Mouse (Mus musculus) MEL (cell line): ENCODE data around the gene Zic4. TPM values are rescaled to one million over a fixed set of nuclear protein-coding genes. Genes with fewer than 3 reads are reported as not detected.

Source experiments
- DNase-seq: peaks from one replicate; pipeline ENCODE4 v3.0.0; 2011; ENCODE audit warnings: low read depth, low spot score
- H3K27ac ChIP-seq: 2 replicates; pipeline ENCODE4 v1.5.1; 2012; ENCODE audit warnings: low read depth, mild to moderate bottlenecking, control low read depth, low read length, moderate library complexity; ENCODE audit not compliant: control insufficient read depth
- H3K27me3 ChIP-seq, 2 experiments: fragments of 150-350 bp in 1 of 2; sonication (generic) in 1 of 2; 2 replicates each; pipeline ENCODE4 v1.6.1; 2012; ENCODE audit warnings: low read length in 2 of 2, mild to moderate bottlenecking in 2 of 2, improper control_type of control experiment in 1 of 2, moderate library complexity in 1 of 2; ENCODE audit not compliant: insufficient read depth in 2 of 2, control insufficient read depth in 1 of 2
- H3K36me3 ChIP-seq, 2 experiments: 2 replicates each; pipeline ENCODE4 v1.6.1; 2012 to 2014; ENCODE audit warnings: low read length in 2 of 2, improper control_type of control experiment in 1 of 2, inconsistent platforms in 1 of 2, mild to moderate bottlenecking in 1 of 2; ENCODE audit not compliant: insufficient read depth in 2 of 2, control insufficient read depth in 1 of 2
- H3K4me1 ChIP-seq, 2 experiments: fragments of 150-350 bp in 1 of 2; sonication (generic) in 1 of 2; 2 replicates each; pipeline ENCODE4 v1.6.1; 2012; ENCODE audit warnings: low read length in 2 of 2, improper control_type of control experiment in 1 of 2, mild to moderate bottlenecking in 1 of 2; ENCODE audit not compliant: insufficient read depth in 2 of 2, control insufficient read depth in 1 of 2
- H3K4me3 ChIP-seq, 2 experiments: fragments of 150-350 bp in 1 of 2; sonication (generic) in 1 of 2; 2 replicates each; pipeline ENCODE4 v1.5.1; 2012; ENCODE audit warnings: low read depth in 2 of 2, low read length in 2 of 2, mild to moderate bottlenecking in 2 of 2, moderate library complexity in 2 of 2, control low read depth in 1 of 2, improper control_type of control experiment in 1 of 2; ENCODE audit not compliant: control insufficient read depth in 1 of 2, insufficient read depth in 1 of 2
- H3K79me2 ChIP-seq: 2 replicates; pipeline ENCODE4 v1.6.1; 2012; ENCODE audit warnings: mild to moderate bottlenecking, low read length, moderate library complexity; ENCODE audit not compliant: control insufficient read depth, poor library complexity, insufficient read depth
- H3K9ac ChIP-seq: 2 replicates; pipeline ENCODE4 v1.6.1; 2012; ENCODE audit warnings: low read depth, mild to moderate bottlenecking, control low read depth, low read length, moderate library complexity; ENCODE audit not compliant: control insufficient read depth, poor library complexity, severe bottlenecking
- H3K9me3 ChIP-seq: fragments of 150-350 bp; sonication (generic); replicated peaks from 2 replicates; pipeline ENCODE4 v1.6.1; 2012; ENCODE audit warnings: mild to moderate bottlenecking, low read length, improper control_type of control experiment, moderate library complexity; ENCODE audit not compliant: insufficient read depth
- CTCF ChIP-seq, 3 experiments: IDR thresholded peaks in 2 of 3; conservative IDR thresholded peaks in 1 of 3; 2 replicates each; pipeline ENCODE4 v1.5.1; 2011 to 2012; ENCODE audit warnings: low read length in 3 of 3, low read depth in 2 of 3, mild to moderate bottlenecking in 2 of 3, improper control_type of control experiment in 1 of 3, inconsistent platforms in 1 of 3, mixed read lengths in 1 of 3, moderate library complexity in 1 of 3; ENCODE audit not compliant: control insufficient read depth in 1 of 3, insufficient read depth in 1 of 3, poor library complexity in 1 of 3, severe bottlenecking in 1 of 3
- E2F4 ChIP-seq: IDR thresholded peaks from 2 replicates; pipeline ENCODE4 v1.6.1; 2011; ENCODE audit warnings: low read depth, low read length, improper control_type of control experiment, borderline replicate concordance
- EP300 ChIP-seq, 2 experiments: IDR thresholded peaks; 2 replicates each; pipeline ENCODE4 v1.6.1; 2011; ENCODE audit warnings: improper control_type of control experiment in 2 of 2, low read length in 2 of 2, low read depth in 1 of 2, mild to moderate bottlenecking in 1 of 2
- ETS1 ChIP-seq: IDR thresholded peaks from 2 replicates; pipeline ENCODE4 v1.6.1; 2012; ENCODE audit warnings: low read depth, mild to moderate bottlenecking, inconsistent platforms, low read length, improper control_type of control experiment, moderate library complexity
- GABPA ChIP-seq: IDR thresholded peaks from 2 replicates; pipeline ENCODE4 v1.6.1; 2012; ENCODE audit warnings: low read depth, mild to moderate bottlenecking, inconsistent platforms, low read length, improper control_type of control experiment, moderate library complexity
- MAX ChIP-seq: IDR thresholded peaks from 2 replicates; pipeline ENCODE4 v1.6.1; 2011; ENCODE audit warnings: low read length, improper control_type of control experiment
- MXI1 ChIP-seq: IDR thresholded peaks from 2 replicates; pipeline ENCODE4 v1.6.1; 2011; ENCODE audit warnings: mild to moderate bottlenecking, low read depth, low read length, improper control_type of control experiment
- MYB ChIP-seq: IDR thresholded peaks from 2 replicates; pipeline ENCODE4 v1.6.1; 2011; ENCODE audit warnings: mild to moderate bottlenecking, low read depth, low read length, improper control_type of control experiment
- POLR2A ChIP-seq, 2 experiments: IDR thresholded peaks; 2 replicates each; pipeline ENCODE4 v1.6.1; 2011 to 2012; ENCODE audit warnings: low read length in 2 of 2, mild to moderate bottlenecking in 2 of 2, control low read depth in 1 of 2, improper control_type of control experiment in 1 of 2, low read depth in 1 of 2, moderate library complexity in 1 of 2; ENCODE audit not compliant: control insufficient read depth in 1 of 2, insufficient read depth in 1 of 2, poor library complexity in 1 of 2
- POLR2AphosphoS2 ChIP-seq: IDR thresholded peaks from 2 replicates; pipeline ENCODE4 v1.6.1; 2011; ENCODE audit warnings: low read length, improper control_type of control experiment
- RCOR1 ChIP-seq: IDR thresholded peaks from 2 replicates; pipeline ENCODE4 v1.6.1; 2012; ENCODE audit warnings: low read depth, mild to moderate bottlenecking, inconsistent platforms, low read length, improper control_type of control experiment
- SMC3 ChIP-seq: IDR thresholded peaks from 2 replicates; pipeline ENCODE4 v1.6.1; 2011; ENCODE audit warnings: low read depth, low read length, improper control_type of control experiment
- TBP ChIP-seq: IDR thresholded peaks from 2 replicates; pipeline ENCODE4 v1.8.0; 2011; ENCODE audit warnings: low read depth, low read length, improper control_type of control experiment
- UBTF ChIP-seq: IDR thresholded peaks from 2 replicates; pipeline ENCODE4 v1.6.1; 2012; ENCODE audit warnings: low read depth, mild to moderate bottlenecking, inconsistent platforms, low read length, improper control_type of control experiment, moderate library complexity, borderline replicate concordance; ENCODE audit not compliant: insufficient read depth
- USF2 ChIP-seq, 2 experiments: IDR thresholded peaks; 2 replicates each; pipeline ENCODE4 v1.6.1; 2011 to 2012; ENCODE audit warnings: improper control_type of control experiment in 2 of 2, low read length in 2 of 2, borderline replicate concordance in 1 of 2, inconsistent platforms in 1 of 2, low read depth in 1 of 2, mild to moderate bottlenecking in 1 of 2; ENCODE audit not compliant: insufficient read depth in 1 of 2
- ZMIZ1 ChIP-seq: IDR thresholded peaks from 2 replicates; pipeline ENCODE4 v1.6.1; 2012; ENCODE audit warnings: low read depth, mild to moderate bottlenecking, inconsistent platforms, low read length, improper control_type of control experiment, moderate library complexity
- polyA plus RNA-seq, 2 experiments: library from polyadenylated mRNA; stranded (reverse) in 1 of 2; unstranded in 1 of 2; fragments of >175 nt in 1 of 2; fragments of >200 nt in 1 of 2; gene quantifications; 2 replicates each; pipeline versions ENCODE4 v1.2.1 to v1.2.4; 2012; ENCODE audit warnings: low replicate concordance in 2 of 2, low read depth in 1 of 2; ENCODE audit not compliant: insufficient read length in 2 of 2, insufficient read depth in 1 of 2, missing spikeins in 1 of 2
- total RNA-seq: library from RNA; depleted of rRNA; stranded (reverse); fragments of 300-350 nt; gene quantifications from 2 replicates; pipeline ENCODE4 v1.2.3, GENCODE M21; 2012

Gene Zic4
- total and polyA plus RNA-seq, 3 experiments, result not detected

DNA sequence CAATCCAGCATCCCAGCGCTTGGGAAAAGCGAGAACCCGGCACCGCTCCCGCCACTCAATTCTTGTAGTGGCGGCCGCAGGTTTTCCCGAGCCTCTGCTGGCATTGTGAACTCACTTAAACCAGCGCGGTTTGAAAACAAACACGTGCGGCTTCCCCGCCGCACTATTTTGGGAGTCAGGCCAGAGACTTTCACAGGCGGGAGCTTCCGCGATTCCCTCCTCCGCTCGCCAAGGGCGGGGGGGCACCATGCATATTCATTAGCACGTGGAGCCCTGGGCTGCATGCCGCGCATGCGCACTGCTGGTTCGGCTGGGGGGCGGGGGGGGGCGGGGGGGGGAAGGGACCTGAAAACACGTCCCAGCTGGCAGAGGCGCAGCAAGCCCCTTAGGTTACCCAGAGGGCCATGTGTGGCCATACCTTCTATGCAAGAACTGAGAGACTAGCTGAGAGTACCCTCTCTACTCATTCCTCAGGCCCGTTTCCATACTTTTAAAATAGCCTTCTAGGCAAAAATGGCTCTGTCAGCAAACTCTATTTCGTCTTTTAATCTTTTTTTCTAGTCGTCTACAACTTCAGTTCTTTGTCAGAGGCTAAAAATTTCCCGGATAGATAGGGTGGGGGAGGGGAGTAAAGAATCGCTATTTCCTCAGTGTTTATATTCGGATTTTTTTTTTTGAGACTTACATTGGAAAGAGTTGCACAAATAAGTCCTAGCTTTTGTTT lies 6.4 kb upstream of the Zic4 start:
- Histone ChIP-seq H3K27me3 (no peaks in the 10 kb centered on the region), H3K36me3 (no peaks in the 10 kb centered on the region), H3K9me3 (no peaks in the 10 kb centered on the region), H3K4me1 (no peaks in the 10 kb centered on the region), H3K79me2 (no peaks in the 10 kb centered on the region), H3K27ac (no peak overlapping the region), H3K4me3 (no peak overlapping the region), H3K9ac (no peak overlapping the region)
- no peak for DNase-seq
- TF ChIP-seq RCOR1 (no peak), ETS1 (no peak), USF2 (IDR thresholded peaks at IDR 0.05; ENCODE audit: borderline replicate concordance in 1 of 2, insufficient read depth in 1 of 2, low read depth in 1 of 2, low read length in 2 of 2) (no peak), SMC3 (no peak), MAX (no peak), E2F4 (no peak), UBTF (no peak), TBP (no peak), MYB (no peak)

DNA sequence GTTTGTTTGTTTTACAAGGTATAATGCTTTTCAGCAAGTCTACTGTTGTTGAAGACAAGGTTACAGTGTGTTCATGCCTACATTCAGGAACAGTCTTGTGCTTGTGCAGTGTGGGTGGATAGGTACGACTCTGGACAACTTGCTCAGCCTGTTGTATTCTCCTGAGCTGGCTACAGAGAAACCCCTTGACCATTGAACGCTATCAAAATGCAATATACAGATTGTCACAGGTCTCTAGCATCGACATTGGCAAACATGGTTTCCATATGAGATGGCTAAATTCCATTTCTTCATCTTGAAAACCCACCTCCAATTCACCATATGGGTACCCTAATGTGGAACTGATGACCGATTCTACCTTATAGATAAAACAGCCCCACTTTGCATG lies 5.9 kb upstream of the Zic4 start:
- Histone ChIP-seq H3K36me3 (no peaks in the 10 kb centered on the region), H3K9ac (no peak overlapping the region), H3K4me3 (no peak overlapping the region), H3K27me3 (no peaks in the 10 kb centered on the region), H3K27ac (no peak overlapping the region), H3K9me3 (no peaks in the 10 kb centered on the region), H3K4me1 (no peaks in the 10 kb centered on the region), H3K79me2 (no peaks in the 10 kb centered on the region)
- TF ChIP-seq POLR2AphosphoS2, result no peak
- no peak for TF ChIP-seq USF2 (IDR thresholded peaks at IDR 0.05; ENCODE audit: borderline replicate concordance in 1 of 2, insufficient read depth in 1 of 2, low read depth in 1 of 2, low read length in 2 of 2)
- no peak for TF ChIP-seq RCOR1
- no peak for TF ChIP-seq POLR2A (IDR thresholded peaks at IDR 0.05; ENCODE audit: control insufficient read depth in 1 of 2, insufficient read depth in 1 of 2, low read depth in 1 of 2, low read length in 2 of 2, poor library complexity in 1 of 2)
- no peak for TF ChIP-seq CTCF (IDR thresholded peaks at IDR 0.05 in 2 of 3, conservative IDR thresholded peaks at IDR 0.05 in 1 of 3; ENCODE audit: control insufficient read depth in 1 of 3, insufficient read depth in 1 of 3, low read depth in 2 of 3, low read length in 3 of 3, poor library complexity in 1 of 3, severe bottlenecking in 1 of 3)
- TF ChIP-seq MXI1, result no peak
- no peak for TF ChIP-seq ZMIZ1
- TF ChIP-seq ETS1, result no peak
- no peak for TF ChIP-seq EP300 (IDR thresholded peaks at IDR 0.05; ENCODE audit: low read depth in 1 of 2, low read length in 2 of 2)
- TF ChIP-seq GABPA, result no peak
- DNase-seq, result no peak
